Mouse (Mus musculus): ENCODE measurements around the gene Tmem253. TPM values are rescaled to one million over a fixed set of nuclear protein-coding genes. Genes with fewer than 3 reads are reported as not detected.

Tmem253 gene
- polyA plus RNA-seq, 1 experiment = 1.9 TPM

GRCm38 (mm10) chr14:52008321-52009203 is 6.9 kb upstream of the Tmem253 start:
- TF ChIP-seq CTCF (IDR thresholded peaks at IDR 0.05; ENCODE audit: borderline replicate concordance, extremely low read depth, insufficient read depth, insufficient read length) = peak; percentile 100
- no peak for TF ChIP-seq POLR2A (IDR thresholded peaks at IDR 0.05; ENCODE audit: borderline replicate concordance, extremely low read depth, insufficient read depth, insufficient read length, poor library complexity, severe bottlenecking)
- peak; percentile 94 for DNase-seq (ENCODE audit: low read depth)

GRCm38 (mm10) chr14:52009361-52009760 is 6.1 kb upstream of the Tmem253 start:
- TF ChIP-seq CTCF (IDR thresholded peaks at IDR 0.05; ENCODE audit: borderline replicate concordance, extremely low read depth, insufficient read depth, insufficient read length) (no peak), POLR2A (IDR thresholded peaks at IDR 0.05; ENCODE audit: borderline replicate concordance, extremely low read depth, insufficient read depth, insufficient read length, poor library complexity, severe bottlenecking) (no peak)

GRCm38 (mm10) chr14:52009841-52010240 is 5.6 kb upstream of the Tmem253 start:
- DNase-seq (ENCODE audit: low read depth) = no peak
- no peak for TF ChIP-seq POLR2A (IDR thresholded peaks at IDR 0.05; ENCODE audit: borderline replicate concordance, extremely low read depth, insufficient read depth, insufficient read length, poor library complexity, severe bottlenecking)
- TF ChIP-seq CTCF (IDR thresholded peaks at IDR 0.05; ENCODE audit: borderline replicate concordance, extremely low read depth, insufficient read depth, insufficient read length) = no peak

More at GRCm38 (mm10) chr14:52009361-52009760, 6.1 kb upstream of the Tmem253 start:
- DNase-seq (ENCODE audit: low read depth) = no peak

- DNase-seq (ENCODE audit: low read depth) = peak; percentile 98
These were observed 4.9 kb upstream of the Tmem253 start for GRCm38 (mm10) chr14:52010446-52011111.

GRCm38 (mm10) chr14:52011683-52012082 is 3.8 kb upstream of the Tmem253 start:
- TF ChIP-seq POLR2A (IDR thresholded peaks at IDR 0.05; ENCODE audit: borderline replicate concordance, extremely low read depth, insufficient read depth, insufficient read length, poor library complexity, severe bottlenecking) = no peak
- TF ChIP-seq CTCF (IDR thresholded peaks at IDR 0.05; ENCODE audit: borderline replicate concordance, extremely low read depth, insufficient read depth, insufficient read length) = no peak
- no peak for DNase-seq (ENCODE audit: low read depth)

More at GRCm38 (mm10) chr14:52010446-52011111, 4.9 kb upstream of the Tmem253 start:
- TF ChIP-seq POLR2A (IDR thresholded peaks at IDR 0.05; ENCODE audit: borderline replicate concordance, extremely low read depth, insufficient read depth, insufficient read length, poor library complexity, severe bottlenecking) (peak; percentile 36; the same call in 1 of the 2 replicates), CTCF (IDR thresholded peaks at IDR 0.05; ENCODE audit: borderline replicate concordance, extremely low read depth, insufficient read depth, insufficient read length) (no peak)

GRCm38 (mm10) chr14:52012085-52012484 is 3.4 kb upstream of the Tmem253 start:
- no peak for TF ChIP-seq CTCF (IDR thresholded peaks at IDR 0.05; ENCODE audit: borderline replicate concordance, extremely low read depth, insufficient read depth, insufficient read length)
- no peak for TF ChIP-seq POLR2A (IDR thresholded peaks at IDR 0.05; ENCODE audit: borderline replicate concordance, extremely low read depth, insufficient read depth, insufficient read length, poor library complexity, severe bottlenecking)
- DNase-seq (ENCODE audit: low read depth) = peak; percentile 81

- no peak for TF ChIP-seq CTCF (IDR thresholded peaks at IDR 0.05; ENCODE audit: borderline replicate concordance, extremely low read depth, insufficient read depth, insufficient read length)
- TF ChIP-seq POLR2A (IDR thresholded peaks at IDR 0.05; ENCODE audit: borderline replicate concordance, extremely low read depth, insufficient read depth, insufficient read length, poor library complexity, severe bottlenecking) = no peak
- no peak for DNase-seq (ENCODE audit: low read depth)
These were observed 2.9 kb upstream of the Tmem253 start for GRCm38 (mm10) chr14:52012553-52012952.

- DNase-seq (ENCODE audit: low read depth) = no peak
- TF ChIP-seq CTCF (IDR thresholded peaks at IDR 0.05; ENCODE audit: borderline replicate concordance, extremely low read depth, insufficient read depth, insufficient read length) (no peak), POLR2A (IDR thresholded peaks at IDR 0.05; ENCODE audit: borderline replicate concordance, extremely low read depth, insufficient read depth, insufficient read length, poor library complexity, severe bottlenecking) (no peak)
These were observed 2.3 kb upstream of the Tmem253 start for GRCm38 (mm10) chr14:52013021-52013610.

- DNase-seq (ENCODE audit: low read depth) = peak; percentile 62
- peak; percentile 28; the same call in 1 of the 2 replicates for TF ChIP-seq POLR2A (IDR thresholded peaks at IDR 0.05; ENCODE audit: borderline replicate concordance, extremely low read depth, insufficient read depth, insufficient read length, poor library complexity, severe bottlenecking)
- no peak for TF ChIP-seq CTCF (IDR thresholded peaks at IDR 0.05; ENCODE audit: borderline replicate concordance, extremely low read depth, insufficient read depth, insufficient read length)
These were observed 1.7 kb upstream of the Tmem253 start for GRCm38 (mm10) chr14:52013771-52014219.

GRCm38 (mm10) chr14:52014271-52014760 is 1.1 kb upstream of the Tmem253 start:
- peak; percentile 31; the same call in 1 of the 2 replicates for TF ChIP-seq POLR2A (IDR thresholded peaks at IDR 0.05; ENCODE audit: borderline replicate concordance, extremely low read depth, insufficient read depth, insufficient read length, poor library complexity, severe bottlenecking)
- TF ChIP-seq CTCF (IDR thresholded peaks at IDR 0.05; ENCODE audit: borderline replicate concordance, extremely low read depth, insufficient read depth, insufficient read length) = no peak
- no peak for DNase-seq (ENCODE audit: low read depth)

All from brain, embryonic 14.5 days (tissue).